Mouse (Mus musculus) midbrain, embryonic 13.5 days (tissue): Measurements from ENCODE around the gene Insl6. TPM values are rescaled to one million over a fixed set of nuclear protein-coding genes. Genes with fewer than 3 reads are reported as not detected.

Experiments
- polyA plus RNA-seq: library from polyadenylated mRNA; unstranded; fragments of >200 nt; fragmentation: Nextera tagmentation; extraction: Ambion mirVana; gene quantifications from 2 replicates; pipeline ENCODE4 v1.2.1, GENCODE M21; 2015

Gene Insl6
- polyA plus RNA-seq, 1 experiment from 2014 or later = 2.9 TPM

Other genes with a start within 250 kb of the Insl6 start
- 29.2 and 29.7 TPM in 2 replicates for gene Rcl1, start 224.0 kb downstream of the Insl6 start, polyA plus RNA-seq
- 13.4 and 14.6 TPM in 2 replicates for gene Jak2, start 73.5 kb downstream of the Insl6 start, polyA plus RNA-seq
- 0.58 and 1.0 TPM in 2 replicates for gene Rln1, start 9.3 kb upstream of the Insl6 start, polyA plus RNA-seq
- 93.9 and 97.1 TPM in 2 replicates for gene Plgrkt, start 42.0 kb upstream of the Insl6 start, polyA plus RNA-seq
- gene Cd274, start 42.1 kb upstream of the Insl6 start, polyA plus RNA-seq = 0.27 and 0.70 TPM in 2 replicates
- gene Pdcd1lg2, start 85.6 kb upstream of the Insl6 start, polyA plus RNA-seq = 0.09 TPM in 1 of 2 replicates, not detected in the other
- 11.9 and 13.0 TPM in 2 replicates for gene Ric1, start 196.9 kb upstream of the Insl6 start, polyA plus RNA-seq